Mouse (Mus musculus) brain, embryonic 18.5 days (tissue): Measurements from ENCODE around the gene Rnh1.

Experiments used
- DNase-seq: peaks from one replicate; pipeline ENCODE4 v3.0.0-alpha.2; 2012; ENCODE audit warnings: low read depth, low spot score

Rnh1 gene

GRCm38 (mm10) chr7:141172116-141173006 lies at the start of gene Rnh1:
Gene Rnh1 (minus strand): TSS chr7:141172857.
- peak; percentile 92 for DNase-seq

DNA sequence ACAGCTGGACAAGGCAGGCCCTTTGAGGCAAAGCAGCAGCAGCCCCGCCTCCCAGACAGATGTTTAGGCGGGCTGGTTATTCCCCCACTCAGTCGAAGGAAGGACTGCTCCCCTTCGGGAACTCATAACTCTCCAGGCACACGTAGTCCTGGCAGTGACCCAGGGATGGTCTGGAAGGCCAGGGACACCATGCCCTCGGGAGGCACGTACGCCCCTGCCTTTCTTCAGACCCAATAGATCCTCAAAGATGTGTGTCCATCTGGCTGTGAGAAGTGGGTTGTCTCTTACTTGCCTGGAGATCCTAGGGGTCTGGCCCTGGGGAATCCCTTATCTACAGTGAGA lies 49.4 kb upstream of the Rnh1 start:
- DNase-seq: no peak

GRCm38 (mm10) chr7:141221249-141222125 lies 48.8 kb upstream of the Rnh1 start:
- peak; percentile 89 for DNase-seq

GRCm38 (mm10) chr7:141220377-141220776 lies 47.7 kb upstream of the Rnh1 start:
- DNase-seq: no peak

- DNase-seq: no peak
Observed at GRCm38 (mm10) chr7:141219558-141220099, 47.0 kb upstream of the Rnh1 start.

GRCm38 (mm10) chr7:141218557-141219133 lies 46.0 kb upstream of the Rnh1 start:
- DNase-seq: no peak

DNA sequence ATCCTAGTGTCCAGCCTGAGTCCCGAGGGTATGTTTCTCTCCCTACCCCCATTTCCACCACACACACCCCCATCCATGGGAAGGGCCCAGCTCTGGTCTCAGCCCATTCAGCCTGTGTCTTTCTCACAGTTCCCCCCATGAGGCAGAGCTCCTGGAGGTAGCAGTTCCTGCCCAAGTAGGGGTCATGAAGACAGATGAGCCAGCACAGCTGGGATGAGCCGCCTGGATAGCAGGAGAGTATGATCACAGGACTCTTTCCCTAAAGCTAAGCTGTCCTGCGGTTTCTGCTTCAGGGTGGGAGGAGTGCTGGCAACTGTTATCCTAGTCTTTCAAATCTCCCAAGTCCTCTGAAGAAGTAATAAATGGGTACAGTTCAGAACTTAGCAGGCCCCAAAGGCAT lies 45.5 kb upstream of the Rnh1 start:
- no peak for DNase-seq

DNA sequence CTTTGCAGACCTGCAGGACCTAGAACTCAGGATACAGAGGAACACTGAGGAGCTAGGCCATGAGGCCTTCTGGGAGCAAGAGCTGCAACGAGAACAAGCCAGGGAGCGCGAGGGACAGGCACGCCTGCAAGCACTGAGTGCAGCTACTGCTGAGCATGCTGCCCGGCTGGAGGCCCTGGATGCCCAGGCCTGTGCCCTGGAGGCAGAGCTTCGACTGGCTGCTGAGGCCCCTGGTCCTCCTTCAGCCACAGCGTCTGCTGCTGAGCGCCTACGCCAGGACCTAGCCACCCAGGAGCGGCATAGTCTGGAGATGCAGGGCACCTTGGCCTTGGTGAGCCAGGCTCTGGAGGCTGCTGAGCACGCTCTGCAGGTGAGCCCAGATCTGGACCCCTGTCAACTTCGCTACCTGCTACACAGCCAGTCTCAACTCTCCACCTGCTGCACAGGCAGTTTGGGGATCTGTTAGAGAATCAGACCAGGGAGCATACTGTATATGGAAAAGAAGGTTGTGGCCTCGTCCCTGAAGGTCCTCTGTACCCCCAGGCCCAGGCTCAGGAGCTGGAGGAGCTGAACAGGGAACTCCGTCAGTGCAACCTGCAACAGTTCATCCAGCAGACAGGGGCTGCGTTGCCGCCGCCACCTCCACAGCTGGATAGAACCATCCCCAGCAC lies 44.8 kb upstream of the Rnh1 start:
- DNase-seq: no peak

GRCm38 (mm10) chr7:141216894-141217293 lies 44.2 kb upstream of the Rnh1 start:
- no peak for DNase-seq

- no peak for DNase-seq
Observed at GRCm38 (mm10) chr7:141215880-141216733, 43.5 kb upstream of the Rnh1 start.

- DNase-seq: peak; percentile 81
Observed at GRCm38 (mm10) chr7:141215101-141215879, 42.6 kb upstream of the Rnh1 start, which contains the start of gene Rassf7. Gene Rassf7 (plus strand): TSS chr7:141215860.

GRCm38 (mm10) chr7:141214310-141214709 lies 41.7 kb upstream of the Rnh1 start:
- no peak for DNase-seq

DNA sequence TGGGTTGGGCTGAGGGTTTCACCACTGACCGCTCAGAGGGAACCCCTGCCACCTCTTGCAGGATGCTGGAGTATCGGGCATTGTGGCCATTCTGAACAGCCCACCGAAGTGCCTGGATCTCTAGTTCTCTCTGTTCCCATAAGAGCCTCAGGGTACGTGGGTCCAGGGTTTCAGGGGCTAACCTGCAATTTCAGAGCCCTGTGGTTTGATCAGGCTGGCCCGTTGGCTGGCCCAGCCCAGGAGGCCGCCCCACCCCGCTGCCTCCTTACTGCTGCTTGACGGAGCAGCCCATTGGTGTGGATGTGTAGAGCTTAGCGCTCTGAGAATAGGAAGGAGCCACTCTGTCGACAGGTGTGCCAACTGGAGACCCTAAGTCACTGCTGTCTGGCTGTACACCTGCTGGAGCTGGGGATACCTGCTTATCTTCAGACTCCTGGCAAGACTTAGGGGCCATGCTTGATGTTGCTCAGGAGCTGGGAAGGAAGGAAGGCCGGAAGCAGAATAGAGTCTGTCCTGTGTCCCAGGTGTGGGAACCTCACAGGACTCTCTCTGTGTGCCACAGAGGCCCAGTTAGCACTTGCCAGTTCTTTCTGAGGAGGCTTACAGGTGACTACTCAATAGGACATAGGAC lies 41.1 kb upstream of the Rnh1 start, which contains the start of gene Lmntd2:
Gene Lmntd2, minus strand, starts transcription at position 476 of the 631 bp plus-strand sequence.
- DNase-seq: no peak

- DNase-seq: no peak
Observed at GRCm38 (mm10) chr7:141213133-141213532, 40.5 kb upstream of the Rnh1 start.

DNA sequence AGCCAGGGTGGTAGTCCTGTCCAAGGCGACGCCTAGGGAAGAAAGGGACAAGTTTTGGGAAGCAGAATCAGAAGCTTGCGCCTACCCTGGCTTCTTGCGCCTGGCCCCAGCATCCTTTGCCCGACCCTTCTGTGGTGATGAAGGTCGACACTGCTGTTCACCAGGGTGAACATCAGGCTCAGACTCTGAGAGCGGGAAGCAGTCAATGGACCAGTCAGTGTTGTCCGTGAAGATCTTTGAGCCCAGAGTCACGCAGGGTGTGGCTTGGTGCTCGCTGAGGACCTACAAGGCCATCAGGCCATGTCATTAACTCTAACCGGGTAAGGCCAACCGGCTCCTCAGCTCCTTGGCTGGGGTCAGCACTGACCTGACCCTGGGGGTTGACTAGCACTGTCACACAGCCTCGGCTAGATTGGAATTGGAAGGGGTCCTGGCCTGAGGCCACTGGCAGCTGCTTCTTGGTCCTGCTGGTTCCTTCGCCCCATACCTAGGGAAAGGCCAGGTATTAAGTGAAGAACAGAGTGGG lies 38.0 kb upstream of the Rnh1 start:
- DNase-seq: no peak

GRCm38 (mm10) chr7:141210137-141210536 lies 37.5 kb upstream of the Rnh1 start:
- no peak for DNase-seq

- no peak for DNase-seq
Observed at GRCm38 (mm10) chr7:141209526-141209925, 36.9 kb upstream of the Rnh1 start.

DNA sequence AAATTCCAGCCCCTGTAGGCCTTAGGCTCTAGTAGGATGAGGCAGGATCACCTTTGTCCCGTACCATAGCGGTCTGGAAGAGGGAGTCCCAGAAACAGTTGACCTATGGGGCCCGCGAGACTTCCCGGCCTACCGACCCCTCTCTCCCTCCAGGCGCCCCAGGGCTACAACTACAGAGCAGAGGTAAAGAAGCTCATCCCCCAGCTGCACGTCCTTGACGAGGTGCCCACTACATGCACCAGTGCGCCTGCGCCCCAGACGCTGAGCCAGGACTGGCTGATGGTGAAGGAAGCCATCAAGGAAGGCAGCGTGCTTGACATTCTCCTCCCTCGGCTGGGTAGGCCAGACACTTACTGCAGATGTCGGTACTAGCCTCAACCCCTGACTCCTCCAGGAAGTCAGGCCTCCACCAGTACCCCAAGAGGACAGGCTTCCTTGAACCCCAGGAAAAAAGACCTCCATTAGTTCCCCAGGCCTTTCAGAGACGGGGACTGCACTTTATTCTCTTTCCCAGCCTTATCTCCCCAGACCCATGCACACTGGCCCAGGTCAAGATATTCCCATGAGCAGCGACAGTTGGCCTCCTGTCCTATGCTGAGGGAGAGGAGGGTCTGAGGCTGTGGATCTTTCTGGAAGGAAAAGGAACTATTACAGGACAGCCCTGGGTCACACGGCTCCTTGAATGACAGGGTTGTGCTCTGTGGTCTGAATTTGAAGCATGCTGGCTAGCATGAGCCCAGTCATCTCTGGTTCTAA lies 33.7 kb upstream of the Rnh1 start:
- no peak for DNase-seq
